Mouse (Mus musculus): Measurements from ENCODE around the gene Tmem252. TPM values are rescaled to one million over a fixed set of nuclear protein-coding genes. Genes with fewer than 3 reads are reported as not detected.
"Not testable (repeated sequence)": the region's sequence is repeated elsewhere in the genome, so short reads cannot be mapped to it uniquely, and the experiment has no call there.

The Tmem252 gene
- polyA plus RNA-seq, 1 experiment from 2014 or later = 5.8 TPM

GRCm38 (mm10) chr19:24683016-24683720 is 9.4 kb downstream of the Tmem252 start:
- Histone ChIP-seq H3K27ac (no peak overlapping the region), H3K4me3 (replicated peaks) (no peak overlapping the region), H3K27me3 (no peaks in the 10 kb centered on the region), H3K9me3 (replicated peaks) (no peaks in the 10 kb centered on the region), H3K9ac (no peak overlapping the region), H3K36me3 (no peaks in the 10 kb centered on the region), H3K4me1 (no peaks in the 10 kb centered on the region), H3K4me2 (no peak overlapping the region)
- no peak for ATAC-seq (replicated peaks; ENCODE audit: low FRiP score)
- WGBS = 47% methylated on average over 12 of the region's 12 CpGs

- Histone ChIP-seq H3K27ac (no peak overlapping the region), H3K4me1 (no peaks in the 10 kb centered on the region), H3K27me3 (no peaks in the 10 kb centered on the region), H3K4me2 (no peak overlapping the region), H3K9ac (no peak overlapping the region), H3K36me3 (no peaks in the 10 kb centered on the region), H3K9me3 (replicated peaks) (no peaks in the 10 kb centered on the region), H3K4me3 (replicated peaks) (no peak overlapping the region)
- WGBS = 88% methylated on average over 10 of the region's 10 CpGs
- no peak for ATAC-seq (replicated peaks; ENCODE audit: low FRiP score)
These were observed 12.6 kb downstream of the Tmem252 start for GRCm38 (mm10) chr19:24686411-24686810.

GRCm38 (mm10) chr19:24688327-24688726 is 14.5 kb downstream of the Tmem252 start:
- Histone ChIP-seq H3K4me2 (no peak overlapping the region), H3K27ac (no peak overlapping the region), H3K4me1 (no peaks in the 10 kb centered on the region), H3K36me3 (no peaks in the 10 kb centered on the region), H3K27me3 (no peaks in the 10 kb centered on the region), H3K9me3 (replicated peaks) (no peaks in the 10 kb centered on the region), H3K9ac (no peak overlapping the region), H3K4me3 (replicated peaks) (no peak overlapping the region)
- WGBS = 76% methylated on average over 6 of the region's 6 CpGs
- ATAC-seq (replicated peaks; ENCODE audit: low FRiP score) = no peak

- Histone ChIP-seq H3K4me3 (replicated peaks) (no peak overlapping the region), H3K27ac (no peak overlapping the region), H3K36me3 (no peaks in the 10 kb centered on the region), H3K4me2 (no peak overlapping the region), H3K4me1 (no peaks in the 10 kb centered on the region), H3K27me3 (no peaks in the 10 kb centered on the region), H3K9ac (no peak overlapping the region), H3K9me3 (replicated peaks) (no peaks in the 10 kb centered on the region)
- ATAC-seq (replicated peaks; ENCODE audit: low FRiP score) = no peak
- WGBS = 93% methylated on average over 4 of the region's 4 CpGs
These were observed 15.7 kb downstream of the Tmem252 start for GRCm38 (mm10) chr19:24689531-24689930.

- H3K36me3 ChIP-seq = no peaks in the 10 kb centered on the region
- H3K27ac ChIP-seq = no peak overlapping the region
- H3K4me1 ChIP-seq = peaks cover under 1% of the 10 kb centered on the region
- no peak overlapping the region for H3K9ac ChIP-seq
- H3K27me3 ChIP-seq = no peaks in the 10 kb centered on the region
- no peak overlapping the region for H3K4me2 ChIP-seq
- ATAC-seq (replicated peaks; ENCODE audit: low FRiP score) = no peak
- 89% methylated on average over 2 of the region's 2 CpGs for WGBS
- H3K9me3 ChIP-seq (replicated peaks) = no peaks in the 10 kb centered on the region
- H3K4me3 ChIP-seq (replicated peaks) = no peak overlapping the region
These were observed 18.9 kb downstream of the Tmem252 start for GRCm38 (mm10) chr19:24692691-24693090.

- H3K4me3 ChIP-seq (replicated peaks) = no peak overlapping the region
- H3K9me3 ChIP-seq (replicated peaks) = no peaks in the 10 kb centered on the region
- no peaks in the 10 kb centered on the region for H3K27me3 ChIP-seq
- no peaks in the 10 kb centered on the region for H3K36me3 ChIP-seq
- peaks cover 34% of the 10 kb centered on the region for H3K4me1 ChIP-seq
- WGBS = 50% methylated on average over 1 of the region's 1 CpGs
- ATAC-seq (replicated peaks; ENCODE audit: low FRiP score) = 0 out of 2 replicates have a peak, but pooled peaks have one; percentile 3
- H3K4me2 ChIP-seq = 0 out of 2 replicates have a peak overlapping the region, but pooled peaks have one; percentile 19
- H3K9ac ChIP-seq = no peak overlapping the region
- peak overlapping the region; percentile 78 for H3K27ac ChIP-seq
These were observed 24.1 kb downstream of the Tmem252 start for GRCm38 (mm10) chr19:24697946-24698345.

- H3K9me3 ChIP-seq (replicated peaks) = no peaks in the 10 kb centered on the region
- no peak overlapping the region for H3K9ac ChIP-seq
- peak overlapping the region; percentile 19 for H3K4me2 ChIP-seq
- H3K27me3 ChIP-seq = no peaks in the 10 kb centered on the region
- H3K36me3 ChIP-seq = no peaks in the 10 kb centered on the region
- peak overlapping the region; percentile 78 for H3K27ac ChIP-seq
- ATAC-seq (replicated peaks; ENCODE audit: low FRiP score) = peak; percentile 44; the same call in 1 of the 2 replicates
- WGBS = 10% methylated on average over 5 of the region's 5 CpGs
- H3K4me1 ChIP-seq = peaks cover 35% of the 10 kb centered on the region
- H3K4me3 ChIP-seq (replicated peaks) = no peak overlapping the region
These were observed 24.8 kb downstream of the Tmem252 start for GRCm38 (mm10) chr19:24698651-24699050.

- ATAC-seq (replicated peaks; ENCODE audit: low FRiP score) = no peak
- 43% methylated on average over 3 of the region's 3 CpGs for WGBS
- H3K9ac ChIP-seq = no peak overlapping the region
These were observed 25.4 kb downstream of the Tmem252 start for GRCm38 (mm10) chr19:24699196-24699595.

GRCm38 (mm10) chr19:24699910-24700309 is 26.1 kb downstream of the Tmem252 start:
- no peaks in the 10 kb centered on the region for H3K27me3 ChIP-seq
- no peak for ATAC-seq (replicated peaks; ENCODE audit: low FRiP score)
- H3K4me2 ChIP-seq = no peak overlapping the region
- H3K4me1 ChIP-seq = peaks cover 35% of the 10 kb centered on the region
- no peaks in the 10 kb centered on the region for H3K36me3 ChIP-seq
- no peak overlapping the region for H3K4me3 ChIP-seq (replicated peaks)
- H3K9me3 ChIP-seq (replicated peaks) = no peaks in the 10 kb centered on the region
- no peak overlapping the region for H3K27ac ChIP-seq
- H3K9ac ChIP-seq = no peak overlapping the region

More at GRCm38 (mm10) chr19:24699196-24699595, 25.4 kb downstream of the Tmem252 start:
- Histone ChIP-seq H3K4me1 (peaks cover 35% of the 10 kb centered on the region), H3K36me3 (no peaks in the 10 kb centered on the region), H3K4me3 (replicated peaks) (no peak overlapping the region), H3K27me3 (no peaks in the 10 kb centered on the region), H3K27ac (peak overlapping the region; percentile 78), H3K9me3 (replicated peaks) (no peaks in the 10 kb centered on the region), H3K4me2 (no peak overlapping the region)

GRCm38 (mm10) chr19:24700664-24701063 is 26.9 kb downstream of the Tmem252 start:
- 85% methylated on average over 5 of the region's 5 CpGs for WGBS
- Histone ChIP-seq H3K27me3 (no peaks in the 10 kb centered on the region), H3K9ac (no peak overlapping the region), H3K36me3 (no peaks in the 10 kb centered on the region), H3K27ac (no peak overlapping the region), H3K9me3 (replicated peaks) (no peaks in the 10 kb centered on the region), H3K4me2 (no peak overlapping the region), H3K4me3 (replicated peaks) (no peak overlapping the region), H3K4me1 (peaks cover 35% of the 10 kb centered on the region)
- ATAC-seq (replicated peaks; ENCODE audit: low FRiP score) = no peak

GRCm38 (mm10) chr19:24701716-24702115 is 27.9 kb downstream of the Tmem252 start:
- peaks cover 35% of the 10 kb centered on the region for H3K4me1 ChIP-seq
- no peak for ATAC-seq (replicated peaks; ENCODE audit: low FRiP score)
- H3K4me2 ChIP-seq = no peak overlapping the region
- no peak overlapping the region for H3K27ac ChIP-seq
- no peaks in the 10 kb centered on the region for H3K9me3 ChIP-seq (replicated peaks)
- no peaks in the 10 kb centered on the region for H3K36me3 ChIP-seq
- no peak overlapping the region for H3K4me3 ChIP-seq (replicated peaks)
- no peak overlapping the region for H3K9ac ChIP-seq
- 57% methylated on average over 8 of the region's 8 CpGs for WGBS
- no peaks in the 10 kb centered on the region for H3K27me3 ChIP-seq

GRCm38 (mm10) chr19:24703168-24703567 is 29.4 kb downstream of the Tmem252 start:
- H3K4me3 ChIP-seq (replicated peaks); H3K9me3 ChIP-seq (replicated peaks); ATAC-seq (replicated peaks; ENCODE audit: low FRiP score); H3K27me3 ChIP-seq; H3K9ac ChIP-seq; H3K36me3 ChIP-seq; H3K4me2 ChIP-seq: not testable (repeated sequence)
- H3K4me1 ChIP-seq = peaks cover 40% of the 10 kb centered on the region
- H3K27ac ChIP-seq = peak overlapping the region; percentile 3; the same call in 1 of the 2 replicates
- 76% methylated on average over 1 of the region's 1 CpGs for WGBS

GRCm38 (mm10) chr19:24703680-24704079 is 29.9 kb downstream of the Tmem252 start:
- Histone ChIP-seq H3K4me3 (replicated peaks) (no peak overlapping the region), H3K9ac (no peak overlapping the region), H3K27ac (no peak overlapping the region), H3K9me3 (replicated peaks) (no peaks in the 10 kb centered on the region), H3K4me2 (no peak overlapping the region), H3K27me3 (no peaks in the 10 kb centered on the region), H3K4me1 (peaks cover 39% of the 10 kb centered on the region), H3K36me3 (no peaks in the 10 kb centered on the region)
- 61% methylated on average over 8 of the region's 8 CpGs for WGBS
- ATAC-seq (replicated peaks; ENCODE audit: low FRiP score) = no peak

All from kidney, embryonic 15.5 days (tissue).